Mouse (Mus musculus) hindbrain, embryonic 10.5 days (tissue): ENCODE measurements around the gene Cd55. TPM values are rescaled to one million over a fixed set of nuclear protein-coding genes. Genes with fewer than 3 reads are reported as not detected.

ENCODE experiments used
- polyA plus RNA-seq: library from polyadenylated mRNA; unstranded; fragments of >200 nt; fragmentation: Nextera tagmentation; extraction: Ambion mirVana; gene quantifications from 2 replicates; pipeline ENCODE4 v1.2.1, GENCODE M21; 2016

Gene Cd55
- polyA plus RNA-seq, 1 experiment from 2014 or later: 2.6 TPM

Other genes with a start within 250 kb of the Cd55 start
- not detected in 2 replicates for gene Cd55b, start 39.7 kb downstream of the Cd55 start, polyA plus RNA-seq
- not detected in 2 replicates for gene Zp3r, start 166.9 kb upstream of the Cd55 start, polyA plus RNA-seq
- gene C4bp, start 198.9 kb upstream of the Cd55 start, polyA plus RNA-seq: not detected in 2 replicates